Comparison of ENCODE assay signal across 16 mouse cellular contexts in the genomic region with DNA sequence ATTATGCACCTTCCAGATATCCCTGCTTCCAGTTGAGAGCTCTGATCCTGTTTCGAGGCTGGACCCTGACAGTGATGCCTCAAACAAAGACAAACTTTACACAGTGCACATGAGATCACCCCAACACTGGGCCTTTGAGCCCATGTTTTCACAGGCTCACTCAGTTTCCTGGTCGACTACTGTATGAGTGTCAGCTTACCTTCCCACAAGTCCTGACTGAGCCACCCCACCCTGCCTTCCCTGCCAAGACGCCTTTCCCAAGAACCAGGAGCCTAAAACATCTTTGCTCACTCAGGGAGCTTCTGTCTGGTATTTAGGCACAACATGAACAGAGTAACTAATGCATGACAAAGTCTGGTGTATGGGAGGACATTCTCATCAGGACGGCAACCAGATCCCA.
"Had no signal": no experiment of that assay in that cellular context is flagged by ENCODE, and none has a peak within 500 bp of the region (broad histone marks: within the 10 kb centered on the region; RNA-seq: fewer than 3 reads in every experiment).

No protein-coding gene starts in this region.

- H3K27me3 ChIP-seq: neural tube, embryonic 13.5 days; neural tube, embryonic 15.5 days; stomach, embryonic 15.5 days had no signal

- H3K4me2 ChIP-seq: neural tube, embryonic 13.5 days; neural tube, embryonic 15.5 days; stomach, embryonic 15.5 days had no signal

- H3K27ac ChIP-seq: neural tube, embryonic 13.5 days; neural tube, embryonic 15.5 days; stomach, embryonic 15.5 days; stomach, postnatal 0 days had no signal

- DNase-seq: retina, postnatal 1 day; right cerebral cortex, adult 18-20 months; right cerebral cortex, postnatal 14 days; right cerebral cortex, postnatal 25 days; right cerebral cortex, postnatal 4 days; spleen, adult 18-20 months; thymus, adult 18-20 months; thymus, adult 2 months; thymus, postnatal 14 days; thymus, postnatal 25 days; thymus, postnatal 36 days; thymus, postnatal 4 days had no signal

- H3K4me1 ChIP-seq: neural tube, embryonic 13.5 days; neural tube, embryonic 15.5 days; stomach, embryonic 15.5 days had no signal

- H3K4me3 ChIP-seq: neural tube, embryonic 13.5 days; neural tube, embryonic 15.5 days; stomach, embryonic 15.5 days had no signal

- H3K36me3 ChIP-seq: neural tube, embryonic 13.5 days; neural tube, embryonic 15.5 days; stomach, embryonic 15.5 days had no signal

- H3K9ac ChIP-seq: neural tube, embryonic 13.5 days; neural tube, embryonic 15.5 days; stomach, embryonic 15.5 days had no signal

- H3K9me3 ChIP-seq: neural tube, embryonic 13.5 days; neural tube, embryonic 15.5 days; stomach, embryonic 15.5 days had no signal
